Mouse (Mus musculus): Measurements from ENCODE around the gene Fam136a.
"Not testable (repeated sequence)": the region's sequence is repeated elsewhere in the genome, so short reads cannot be mapped to it uniquely, and the experiment has no call there.

Gene Fam136a

GRCm38 (mm10) chr6:86365371-86366124, at the start of gene Fam136a:
Gene Fam136a, plus strand, starts transcription at chr6:86365646.
- peak; percentile 99 for DNase-seq (ENCODE audit: low read depth, low spot score)

GRCm38 (mm10) chr6:86317066-86317465, 48.4 kb upstream of the Fam136a start:
- DNase-seq (ENCODE audit: low read depth, low spot score), result no peak

DNA sequence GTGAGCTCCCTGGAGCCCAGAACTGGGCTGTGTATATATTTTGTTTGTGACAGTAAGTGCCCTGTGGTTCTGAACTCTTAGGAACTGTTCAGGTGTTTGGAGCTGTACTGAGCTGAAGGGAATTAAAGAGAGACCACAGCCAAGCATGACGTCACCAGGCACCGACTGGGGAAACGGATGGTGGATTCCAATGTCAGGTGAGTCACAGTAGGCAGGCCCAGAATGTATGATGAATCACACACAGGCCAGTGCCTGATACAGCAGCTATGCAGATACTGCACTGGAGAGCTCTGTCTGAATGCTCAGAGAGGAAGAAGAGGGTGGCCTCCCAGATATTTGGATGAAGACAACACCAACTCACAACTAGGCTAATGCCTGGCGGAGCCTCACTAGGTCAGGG, 46.6 kb upstream of the Fam136a start:
- DNase-seq (ENCODE audit: low read depth, low spot score), result peak; percentile 99

- DNase-seq (ENCODE audit: low read depth, low spot score), result no peak
Measured at GRCm38 (mm10) chr6:86322031-86322563, 43.3 kb upstream of the Fam136a start.

DNA sequence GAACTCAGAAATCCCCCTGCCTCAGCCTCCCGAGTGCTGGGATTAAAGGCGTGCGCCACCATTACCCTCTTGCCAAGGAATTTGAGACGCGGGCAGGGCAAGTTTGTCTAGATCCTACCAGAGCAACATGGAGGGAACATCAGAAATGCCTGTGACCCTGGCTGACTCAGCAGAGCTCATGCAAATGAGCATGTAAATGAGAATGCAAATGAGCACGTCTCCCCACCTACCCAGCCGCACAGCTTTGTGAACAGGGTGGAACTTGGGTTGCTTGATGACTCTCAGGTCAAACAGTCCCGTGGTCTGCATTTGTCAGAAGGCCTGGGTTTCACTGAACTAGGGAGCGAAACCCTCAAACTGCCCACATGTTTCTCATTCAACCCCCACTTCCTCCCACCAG, 42.5 kb upstream of the Fam136a start:
- DNase-seq (ENCODE audit: low read depth, low spot score), result no peak

GRCm38 (mm10) chr6:86324400-86324799, 41.0 kb upstream of the Fam136a start:
- DNase-seq (ENCODE audit: low read depth, low spot score), result no peak

DNA sequence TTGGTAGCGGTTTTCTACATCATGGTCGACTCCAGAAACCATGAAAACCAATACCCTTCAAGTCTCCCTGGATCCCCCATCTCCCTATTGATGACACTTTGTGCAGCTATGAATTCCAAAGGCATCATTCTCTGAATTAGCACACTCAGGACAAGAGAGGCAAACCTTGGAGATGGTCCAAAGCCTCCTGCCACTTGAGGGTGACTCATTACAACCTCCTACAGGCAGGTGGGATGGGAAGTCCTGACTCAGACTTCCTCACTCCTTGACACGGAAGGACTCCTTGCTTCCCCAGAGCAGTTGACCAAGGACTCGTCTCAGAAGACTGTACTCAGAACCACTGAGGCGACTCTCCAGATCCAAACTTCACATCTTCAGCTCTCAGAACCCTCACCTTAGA, 39.8 kb upstream of the Fam136a start:
- DNase-seq (ENCODE audit: low read depth, low spot score), result peak; percentile 79

- no peak for DNase-seq (ENCODE audit: low read depth, low spot score)
Measured at GRCm38 (mm10) chr6:86326866-86327265, 38.6 kb upstream of the Fam136a start.

DNA sequence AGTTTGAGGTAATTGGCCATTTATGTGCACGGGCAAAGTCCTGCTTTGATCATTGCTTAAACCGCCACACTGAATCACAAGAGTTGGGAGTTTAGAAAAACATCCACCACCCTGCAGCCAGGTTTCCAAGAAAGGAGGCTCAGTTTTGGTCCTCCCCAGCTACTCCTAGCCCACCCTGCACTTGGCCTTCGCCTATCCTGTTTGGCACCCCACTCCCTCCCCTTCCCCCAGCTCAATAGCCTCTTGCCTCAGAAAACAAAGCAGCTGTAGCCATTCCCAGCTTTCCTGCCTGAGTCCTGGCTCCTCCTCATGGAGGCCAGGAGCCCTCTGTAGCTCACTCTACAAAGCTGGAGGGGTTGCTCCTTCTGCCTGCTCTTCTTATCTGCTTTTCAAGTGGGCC, 37.1 kb upstream of the Fam136a start:
- no peak for DNase-seq (ENCODE audit: low read depth, low spot score)

DNA sequence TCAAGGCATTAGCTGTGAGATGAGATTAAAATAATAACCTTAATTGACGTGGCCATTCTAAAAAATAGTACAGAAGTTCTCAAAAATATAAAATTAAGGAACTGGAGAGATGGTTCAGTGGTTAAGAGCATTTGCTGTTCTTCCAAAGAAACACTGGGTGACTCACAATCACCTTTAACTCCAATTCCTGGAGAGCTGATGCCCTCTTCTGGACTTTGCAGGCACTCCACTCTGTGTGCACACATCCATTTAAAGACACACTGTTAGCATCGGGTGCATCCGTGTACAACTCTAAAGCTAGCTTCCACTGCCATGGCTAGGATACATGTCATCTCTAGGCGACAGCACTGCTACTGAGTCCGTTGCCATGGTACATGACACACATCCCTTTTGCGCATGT, 35.5 kb upstream of the Fam136a start:
- DNase-seq (ENCODE audit: low read depth, low spot score), result peak; percentile 46

- DNase-seq (ENCODE audit: low read depth, low spot score), result no peak
Measured at GRCm38 (mm10) chr6:86335121-86335849, 30.2 kb upstream of the Fam136a start.

GRCm38 (mm10) chr6:86335860-86336259, 29.6 kb upstream of the Fam136a start:
- no peak for DNase-seq (ENCODE audit: low read depth, low spot score)

DNA sequence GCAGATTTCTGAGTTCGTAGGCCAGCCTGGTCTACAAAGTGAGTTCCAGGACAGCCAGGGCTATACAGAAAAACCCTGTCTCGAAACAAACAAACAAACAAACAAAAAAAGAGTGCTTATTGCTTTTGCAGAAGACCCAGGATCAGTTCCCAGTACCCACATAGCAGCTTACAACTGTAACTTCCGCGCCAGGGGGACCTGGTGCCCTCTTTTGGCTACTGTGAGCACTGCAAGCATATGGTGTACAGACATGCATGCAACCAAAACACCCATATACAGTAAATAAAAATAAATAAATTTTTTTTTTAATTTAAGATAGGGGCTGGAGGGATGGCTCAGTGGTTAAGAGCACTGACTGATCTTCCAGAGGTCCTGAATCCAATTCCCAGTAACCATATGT, 29.1 kb upstream of the Fam136a start:
- not testable (repeated sequence) for DNase-seq (ENCODE audit: low read depth, low spot score)

DNA sequence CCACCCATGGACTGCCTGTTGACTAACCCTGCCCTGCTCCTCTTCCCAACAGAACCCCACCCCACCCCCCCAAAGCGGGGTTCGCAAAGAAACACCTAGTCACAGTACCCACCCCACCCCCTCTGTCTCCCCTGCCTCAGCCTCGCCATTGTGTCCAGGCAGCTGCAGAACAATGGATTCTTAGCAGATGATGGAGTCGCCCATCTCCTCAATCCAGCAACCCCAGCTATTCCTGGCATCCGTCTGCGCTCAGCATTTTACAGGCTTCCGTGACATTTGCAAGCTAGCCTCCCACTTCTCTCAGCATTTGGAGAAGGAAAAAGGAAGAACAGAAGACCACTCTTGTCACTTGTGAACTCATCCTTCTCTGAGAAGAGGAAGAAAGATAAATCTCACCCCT, 21.8 kb upstream of the Fam136a start:
- no peak for DNase-seq (ENCODE audit: low read depth, low spot score)

- DNase-seq (ENCODE audit: low read depth, low spot score), result peak; percentile 30
Measured at GRCm38 (mm10) chr6:86346063-86346462, 19.4 kb upstream of the Fam136a start.

GRCm38 (mm10) chr6:86349257-86349656, 16.2 kb upstream of the Fam136a start:
- peak; percentile 75 for DNase-seq (ENCODE audit: low read depth, low spot score)

DNA sequence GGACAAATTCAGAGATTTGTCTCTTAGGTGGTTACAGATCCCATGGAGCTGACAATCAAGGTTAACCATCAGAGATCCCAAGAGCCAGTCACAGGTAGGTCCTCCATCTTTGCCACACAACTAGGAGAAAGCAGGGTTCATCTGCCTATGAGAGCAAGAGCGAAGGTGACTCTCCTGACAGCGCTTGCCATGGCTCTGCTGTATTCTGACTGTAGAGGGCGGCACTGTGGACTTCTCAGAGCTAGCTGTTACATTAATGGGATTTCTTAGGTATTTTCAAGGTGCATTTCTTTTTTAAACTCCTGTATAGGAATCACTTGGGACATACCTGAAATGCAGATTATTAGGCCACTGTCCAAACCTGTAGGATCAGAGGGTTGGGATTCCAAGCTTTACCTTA, 10.5 kb upstream of the Fam136a start:
- DNase-seq (ENCODE audit: low read depth, low spot score), result no peak

DNA sequence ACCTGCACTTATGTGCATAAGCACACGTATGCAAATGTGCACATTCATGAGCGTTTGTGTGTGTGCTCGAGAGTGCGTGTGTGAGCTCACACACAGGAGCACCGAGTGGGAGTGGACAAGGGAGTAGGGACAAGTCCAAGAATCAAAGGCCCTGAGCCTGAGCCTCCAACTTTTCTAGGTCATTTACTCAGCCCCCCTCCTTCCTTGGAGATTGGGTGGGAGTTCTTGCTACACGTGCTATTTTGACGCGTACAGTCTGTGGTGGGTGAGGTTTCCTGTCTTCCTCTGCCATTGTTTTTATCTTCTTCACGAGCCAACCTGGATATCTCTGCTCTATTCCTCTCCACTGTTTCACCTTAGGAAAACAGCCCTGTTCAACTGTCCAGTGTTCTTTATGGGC, 8.5 kb upstream of the Fam136a start:
- no peak for DNase-seq (ENCODE audit: low read depth, low spot score)

DNA sequence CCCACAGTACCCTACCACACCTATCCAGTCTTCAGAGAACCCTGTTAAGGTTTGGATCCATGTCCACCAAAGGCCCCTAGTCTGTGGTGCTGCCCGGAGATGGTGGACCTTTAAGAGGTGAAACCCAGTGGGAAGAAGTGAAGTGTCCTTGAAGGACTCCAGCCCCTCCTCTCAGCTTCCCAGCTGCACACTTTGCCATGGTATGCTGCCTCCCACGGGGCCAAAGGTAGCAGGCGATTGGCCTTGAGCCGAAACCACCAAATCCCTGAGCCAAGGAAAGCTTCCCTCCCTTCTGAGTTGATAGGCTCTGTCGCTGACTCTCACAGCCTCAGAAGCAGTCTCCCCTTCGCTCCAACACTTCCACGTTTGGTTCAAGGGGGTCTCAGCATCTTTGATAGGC, 4.8 kb upstream of the Fam136a start:
- no peak for DNase-seq (ENCODE audit: low read depth, low spot score)

GRCm38 (mm10) chr6:86361373-86361772, 4.1 kb upstream of the Fam136a start:
- DNase-seq (ENCODE audit: low read depth, low spot score), result no peak

GRCm38 (mm10) chr6:86364442-86365141, 854 bp upstream of the Fam136a start:
- peak; percentile 94 for DNase-seq (ENCODE audit: low read depth, low spot score)

DNA sequence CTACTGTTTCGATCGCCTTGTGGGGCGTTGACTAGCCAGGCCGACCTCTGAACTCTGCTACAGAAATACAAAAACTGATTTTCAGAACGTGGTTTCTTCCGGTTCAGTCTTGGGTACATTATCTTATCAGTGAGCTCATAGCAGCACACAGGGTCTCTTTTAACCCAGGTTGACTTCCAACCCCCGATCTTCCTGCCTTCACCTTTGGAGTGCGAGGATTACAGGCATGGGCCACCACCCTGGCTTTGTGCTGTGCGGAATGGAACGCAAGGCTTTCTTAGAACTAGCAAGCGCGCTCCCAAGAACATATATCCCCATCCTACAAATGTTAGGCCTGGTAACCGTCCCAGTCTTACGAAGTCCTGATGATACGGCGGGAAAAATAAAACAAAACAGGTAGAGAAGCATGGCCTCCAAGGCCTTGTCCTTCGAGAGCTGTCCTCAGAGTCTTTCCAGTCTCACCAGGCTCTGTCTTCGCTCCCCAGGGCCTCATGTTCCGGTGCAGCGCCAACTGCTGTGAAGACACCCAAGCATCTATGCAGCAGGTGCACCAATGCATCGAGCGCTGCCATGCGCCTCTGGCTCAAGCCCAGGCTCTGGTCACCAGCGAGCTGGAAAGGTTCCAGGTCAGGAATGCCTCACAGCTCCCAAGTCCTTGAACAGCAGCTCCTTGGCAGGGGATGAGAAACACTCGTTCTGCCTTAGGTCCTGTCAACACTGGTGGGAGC, 843 bp downstream of the Fam136a start:
- peak; percentile 47 for DNase-seq (ENCODE audit: low read depth, low spot score)

Measured in 3T3-L1 (cell line).